Mouse (Mus musculus) embryonic facial prominence, embryonic 10.5 days (tissue): ENCODE results near the gene St5. TPM values are rescaled to one million over a fixed set of nuclear protein-coding genes. Genes with fewer than 3 reads are reported as not detected.

Experiments
- DNase-seq: peaks from one replicate; pipeline ENCODE4 v3.0.0-alpha.2; 2017; ENCODE audit warnings: low spot score
- H3K27ac ChIP-seq: fragments of 300-500 bp; sonication (generic); replicated peaks from 2 replicates; pipeline ENCODE4 v1.5.1; 2016; ENCODE audit warnings: mild to moderate bottlenecking
- H3K27me3 ChIP-seq: fragments of 300-500 bp; sonication (generic); replicated peaks from 2 replicates; pipeline ENCODE4 v1.6.1; 2016; ENCODE audit warnings: low read depth, mild to moderate bottlenecking; ENCODE audit not compliant: poor library complexity, severe bottlenecking
- H3K36me3 ChIP-seq: fragments of 300-500 bp; sonication (generic); replicated peaks from 2 replicates; pipeline ENCODE4 v1.6.1; 2016; ENCODE audit warnings: mild to moderate bottlenecking, moderate library complexity
- H3K4me1 ChIP-seq: fragments of 300-500 bp; sonication (generic); 2 replicates; pipeline ENCODE4 v1.6.1; 2016
- H3K4me3 ChIP-seq: fragments of 300-500 bp; sonication (generic); 2 replicates; pipeline ENCODE4 v1.5.1; 2016; ENCODE audit warnings: mild to moderate bottlenecking, moderate library complexity
- H3K9me3 ChIP-seq: fragments of 300-500 bp; sonication (generic); 2 replicates; pipeline ENCODE4 v1.6.1; 2016; ENCODE audit warnings: mild to moderate bottlenecking
- WGBS: fragments of 180-500 bp; shearing (Covaris S2); methylation state at CpG from one replicate; pipeline ENCODE4 v1.1.7; 2016; 5-methylcytosine and 5-hydroxymethylcytosine counted together
- polyA plus RNA-seq: library from polyadenylated mRNA; unstranded; fragments of >200 nt; fragmentation: Nextera tagmentation; extraction: Ambion mirVana; gene quantifications from 2 replicates; pipeline ENCODE4 v1.2.1, GENCODE M21; 2016

Gene St5
- polyA plus RNA-seq, 1 experiment from 2014 or later = 46.4 TPM

DNA sequence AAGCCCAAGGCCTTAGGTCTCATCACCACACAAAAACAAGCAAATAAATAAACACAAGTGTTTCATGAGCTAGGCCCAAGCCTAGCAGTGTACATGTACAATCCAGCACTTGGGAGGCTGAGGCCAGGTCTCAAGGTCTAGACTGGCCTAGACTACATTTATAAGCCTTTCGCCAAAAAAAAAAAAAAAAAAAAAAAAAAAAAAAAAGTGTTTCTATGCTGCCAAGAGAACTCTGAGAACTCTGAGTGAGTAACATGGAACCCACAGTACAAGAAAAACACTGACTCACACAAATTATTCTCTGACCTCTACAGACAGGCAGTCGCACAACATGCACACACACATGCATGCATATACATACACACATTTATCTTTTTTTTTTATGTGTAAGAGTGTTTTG is 75.6 kb downstream of the St5 start:
- no peak for DNase-seq

DNA sequence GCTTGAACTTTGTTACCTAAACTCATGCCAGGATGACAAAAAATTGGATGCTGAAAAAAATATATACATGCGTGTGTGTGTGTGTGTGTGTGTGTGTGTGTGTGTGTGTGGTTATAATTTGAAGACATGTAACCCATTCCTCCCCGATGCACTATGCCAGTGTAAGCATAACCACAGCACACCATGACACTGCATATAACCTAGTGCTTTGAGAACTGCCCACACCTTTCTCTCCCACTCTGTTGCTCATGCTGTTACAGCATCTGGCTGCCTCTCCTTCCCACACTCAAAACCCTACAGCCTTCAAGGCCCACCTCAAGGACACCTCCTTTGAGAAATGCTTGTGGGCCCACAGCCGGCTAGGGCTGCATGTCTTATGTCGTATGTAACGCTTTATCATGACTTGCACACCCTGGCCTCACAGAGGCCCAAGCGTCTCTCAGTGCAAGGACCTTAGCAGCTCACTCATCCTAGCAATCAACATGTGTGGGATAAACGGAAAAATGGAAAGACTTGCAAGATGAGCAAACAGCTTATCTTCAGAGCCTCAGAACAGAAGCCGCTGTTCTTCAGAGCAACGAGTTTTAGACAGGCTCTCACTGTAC is 81.1 kb downstream of the St5 start:
- Histone ChIP-seq H3K27me3 (no peaks in the 10 kb centered on the region), H3K4me3 (no peak overlapping the region), H3K4me1 (peaks cover 16% of the 10 kb centered on the region), H3K9me3 (no peaks in the 10 kb centered on the region), H3K36me3 (no peaks in the 10 kb centered on the region), H3K27ac (no peak overlapping the region)
- no peak for DNase-seq
- 91% methylated on average over 9 of the region's 9 CpGs for WGBS

More for the DNA sequence above, 75.6 kb downstream of the St5 start:
- H3K4me1 ChIP-seq = peaks cover 29% of the 10 kb centered on the region
- 91% methylated on average over 2 of the region's 2 CpGs for WGBS
- no peaks in the 10 kb centered on the region for H3K27me3 ChIP-seq
- H3K9me3 ChIP-seq = no peaks in the 10 kb centered on the region
- H3K27ac ChIP-seq = no peak overlapping the region
- no peaks in the 10 kb centered on the region for H3K36me3 ChIP-seq
- no peak overlapping the region for H3K4me3 ChIP-seq

DNA sequence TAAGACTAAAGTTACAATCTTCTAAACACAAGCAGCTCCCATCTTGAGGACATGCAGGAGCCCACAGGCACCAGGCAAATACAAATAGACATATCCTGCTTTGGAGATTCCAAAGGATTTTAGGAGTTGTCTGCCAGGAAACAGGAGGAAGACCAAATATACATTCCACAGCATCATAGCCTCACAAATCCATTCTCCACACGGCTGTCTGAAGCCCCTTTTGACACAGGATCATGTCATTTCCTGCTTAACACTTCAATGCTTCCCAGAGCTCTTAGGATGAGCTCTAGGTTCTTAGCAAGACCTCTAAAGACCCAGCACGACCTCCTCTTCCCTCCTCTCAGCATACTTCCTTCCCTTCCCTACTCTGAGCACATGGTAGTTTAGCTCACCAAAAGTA is 82.4 kb downstream of the St5 start:
- no peaks in the 10 kb centered on the region for H3K27me3 ChIP-seq
- 36% methylated on average over 2 of the region's 2 CpGs for WGBS
- no peak for DNase-seq

DNA sequence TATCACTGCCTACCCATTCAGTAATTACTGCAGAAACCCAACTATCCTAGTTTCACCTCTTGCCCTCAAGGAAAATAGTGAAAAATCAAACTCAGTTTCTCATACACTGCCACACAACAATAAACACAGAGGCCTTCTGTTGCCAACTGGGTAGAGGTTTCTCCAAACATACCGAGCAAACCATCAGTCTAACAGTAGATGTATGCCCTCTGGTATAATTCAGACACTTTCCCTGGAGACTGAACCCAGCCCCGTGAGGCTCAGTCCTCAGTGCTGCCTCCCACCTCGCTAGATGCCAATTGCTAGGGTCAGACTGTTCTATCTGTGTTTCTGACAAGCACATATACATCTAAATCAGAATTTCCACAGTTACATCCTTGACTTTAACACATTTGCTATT is 83.1 kb downstream of the St5 start:
- Histone ChIP-seq H3K4me3 (no peak overlapping the region), H3K4me1 (peaks cover 37% of the 10 kb centered on the region), H3K36me3 (no peaks in the 10 kb centered on the region), H3K27ac (no peak overlapping the region), H3K9me3 (no peaks in the 10 kb centered on the region), H3K27me3 (no peaks in the 10 kb centered on the region)
- 76% methylated on average over 3 of the region's 3 CpGs for WGBS
- DNase-seq = no peak

More for the DNA sequence above, 82.4 kb downstream of the St5 start:
- H3K27ac ChIP-seq = no peak overlapping the region
- peaks cover 30% of the 10 kb centered on the region for H3K4me1 ChIP-seq
- no peaks in the 10 kb centered on the region for H3K9me3 ChIP-seq
- no peak overlapping the region for H3K4me3 ChIP-seq
- H3K36me3 ChIP-seq = no peaks in the 10 kb centered on the region

DNA sequence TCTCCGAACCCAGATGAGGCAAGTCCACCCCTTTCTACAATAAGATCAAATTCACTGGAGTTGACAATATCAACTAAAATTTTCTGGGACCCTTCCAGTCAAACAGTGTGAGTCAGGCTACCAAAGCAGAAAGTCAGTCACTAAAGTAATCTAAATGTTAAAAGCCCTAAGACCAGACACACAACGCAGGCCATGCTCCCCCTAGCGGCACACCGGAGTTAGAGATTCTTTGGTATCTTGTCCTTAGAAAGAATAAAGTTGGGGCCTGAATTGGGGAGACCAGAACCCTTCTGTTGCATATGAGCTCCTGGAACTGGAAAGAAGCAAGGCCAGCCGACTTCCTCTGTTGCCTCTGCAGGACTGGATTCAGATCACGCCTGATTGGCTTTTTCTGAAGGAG is 84.7 kb downstream of the St5 start:
- H3K4me1 ChIP-seq = peaks cover 52% of the 10 kb centered on the region
- WGBS = 23% methylated on average over 6 of the region's 6 CpGs
- H3K36me3 ChIP-seq = no peaks in the 10 kb centered on the region
- no peak overlapping the region for H3K4me3 ChIP-seq
- peak; percentile 58 for DNase-seq
- H3K27me3 ChIP-seq = no peaks in the 10 kb centered on the region
- H3K27ac ChIP-seq = no peak overlapping the region
- H3K9me3 ChIP-seq = no peaks in the 10 kb centered on the region

DNA sequence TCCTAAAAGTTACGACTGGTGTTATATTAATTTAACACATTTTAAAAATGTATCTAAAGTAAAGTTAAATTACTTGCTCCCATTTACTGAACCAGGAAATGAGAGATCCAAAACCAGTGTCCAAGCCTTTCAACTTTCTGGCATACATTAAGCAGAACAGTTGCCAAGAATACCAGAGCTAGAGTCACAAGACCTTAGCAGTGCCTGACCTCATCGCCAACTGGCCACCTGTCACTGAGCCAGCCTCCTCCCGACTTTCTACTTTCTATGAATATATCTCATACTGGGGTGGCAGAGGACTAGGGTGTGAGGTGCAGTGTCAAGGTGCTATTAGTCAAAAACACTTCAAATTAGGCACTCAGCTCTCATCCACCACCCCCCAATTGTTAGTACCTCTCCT is 85.6 kb downstream of the St5 start:
- Histone ChIP-seq H3K4me1 (peaks cover 59% of the 10 kb centered on the region), H3K4me3 (no peak overlapping the region), H3K9me3 (no peaks in the 10 kb centered on the region), H3K36me3 (no peaks in the 10 kb centered on the region), H3K27me3 (no peaks in the 10 kb centered on the region), H3K27ac (no peak overlapping the region)
- WGBS = 81% methylated on average over 3 of the region's 3 CpGs
- no peak for DNase-seq

DNA sequence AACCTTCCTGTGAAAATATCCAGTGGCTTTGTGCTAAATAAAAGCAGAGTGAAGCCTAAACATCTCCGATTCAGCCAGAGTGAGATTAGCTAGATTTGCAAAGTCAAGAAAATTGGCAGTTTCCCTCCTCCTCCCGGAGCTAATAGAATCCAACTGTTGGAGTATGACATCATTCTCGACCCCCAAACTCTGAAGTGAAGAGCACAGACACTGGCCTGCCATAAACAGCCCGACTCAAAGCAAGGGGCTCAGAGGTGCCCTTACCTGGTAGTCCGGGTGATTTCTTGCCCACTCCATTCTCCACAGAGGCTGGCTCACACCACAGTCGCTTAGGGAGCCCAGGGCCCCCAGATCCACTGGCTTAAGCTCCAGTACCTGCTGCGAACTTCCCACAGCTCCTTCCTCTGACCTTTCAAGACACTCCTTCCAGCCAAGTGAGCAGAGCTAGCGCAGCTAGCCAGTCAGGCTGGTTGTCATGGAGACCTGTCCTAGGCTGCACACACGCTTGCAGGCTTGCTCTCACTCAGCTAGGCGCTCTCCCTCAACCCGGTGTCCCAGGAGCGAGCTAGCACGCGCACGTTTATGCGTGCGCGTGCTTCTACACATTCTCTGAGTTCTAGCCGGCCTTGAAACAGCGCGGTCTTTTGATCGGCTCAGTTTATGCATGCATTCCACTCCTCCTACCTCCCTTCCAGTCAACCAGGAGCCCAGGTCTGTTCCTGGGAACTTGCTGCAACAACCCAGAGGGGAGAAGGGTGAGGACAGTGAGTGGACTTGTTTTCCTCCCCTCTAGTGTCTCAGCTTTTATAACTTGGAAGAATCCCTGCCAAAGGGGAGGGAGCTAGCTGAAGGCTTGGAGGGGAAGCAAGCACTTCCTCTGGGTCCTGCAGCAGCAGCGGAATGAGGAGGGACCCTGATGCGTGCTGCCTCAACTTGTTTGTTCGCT is 87.1 kb downstream of the St5 start:
- Histone ChIP-seq H3K4me1 (peaks cover 70% of the 10 kb centered on the region), H3K4me3 (peak overlapping the region; percentile 55)

DNA sequence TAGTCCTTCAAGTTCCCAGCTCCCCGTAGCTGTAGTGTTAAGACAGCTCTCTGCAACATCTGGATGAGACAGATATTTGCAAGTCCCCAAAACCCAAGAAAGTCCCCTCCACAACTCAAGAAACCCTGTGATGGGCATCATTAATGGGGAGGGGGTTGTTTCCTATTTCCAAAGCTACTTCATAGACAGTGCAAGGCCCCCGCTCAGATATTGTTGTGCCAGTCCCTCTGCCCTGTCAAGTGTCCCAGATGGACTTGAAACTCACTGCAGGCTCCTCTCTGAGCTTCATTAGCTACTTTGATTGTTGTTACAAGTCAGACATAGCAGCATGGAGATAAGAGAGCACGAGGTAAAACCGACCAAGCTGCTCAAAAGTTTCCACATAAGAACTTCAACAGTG is 87.8 kb downstream of the St5 start:
- WGBS = 27% methylated on average over 4 of the region's 4 CpGs
- H3K27ac ChIP-seq = peak overlapping the region; percentile 87
- no peaks in the 10 kb centered on the region for H3K27me3 ChIP-seq
- no peak for DNase-seq
- no peaks in the 10 kb centered on the region for H3K9me3 ChIP-seq
- H3K36me3 ChIP-seq = no peaks in the 10 kb centered on the region
- peak overlapping the region; percentile 55 for H3K4me3 ChIP-seq
- H3K4me1 ChIP-seq = peaks cover 69% of the 10 kb centered on the region

More for the DNA sequence above, 87.1 kb downstream of the St5 start:
- 3% methylated on average over 25 of the region's 25 CpGs for WGBS
- H3K27ac ChIP-seq = peak overlapping the region; percentile 87
- no peaks in the 10 kb centered on the region for H3K36me3 ChIP-seq
- H3K9me3 ChIP-seq = no peaks in the 10 kb centered on the region
- no peaks in the 10 kb centered on the region for H3K27me3 ChIP-seq
- peak; percentile 92 for DNase-seq

DNA sequence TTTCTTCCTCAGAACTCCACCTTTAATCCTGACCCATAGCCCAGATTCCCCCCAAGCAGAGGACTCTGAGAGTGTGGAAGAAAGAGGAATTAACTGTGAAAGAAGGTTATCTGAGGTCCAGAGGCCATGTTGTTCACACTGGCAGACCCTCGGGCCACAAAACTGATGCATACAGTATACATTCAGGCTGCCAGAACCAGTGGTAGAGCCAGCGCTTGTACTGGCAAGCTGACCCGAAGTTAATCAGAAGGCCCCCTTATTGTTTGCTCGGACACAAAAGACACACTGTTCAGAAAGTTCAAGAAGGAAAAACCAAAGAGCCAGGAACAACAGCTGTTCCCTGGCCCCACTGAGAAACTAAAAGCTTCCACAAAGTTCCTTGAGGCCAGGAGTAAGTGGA is 88.5 kb downstream of the St5 start:
- H3K9me3 ChIP-seq = no peaks in the 10 kb centered on the region
- peak overlapping the region; percentile 55 for H3K4me3 ChIP-seq
- WGBS = 21% methylated on average over 4 of the region's 4 CpGs
- DNase-seq = no peak
- no peaks in the 10 kb centered on the region for H3K36me3 ChIP-seq
- peaks cover 76% of the 10 kb centered on the region for H3K4me1 ChIP-seq
- H3K27me3 ChIP-seq = no peaks in the 10 kb centered on the region
- H3K27ac ChIP-seq = peak overlapping the region; percentile 87

DNA sequence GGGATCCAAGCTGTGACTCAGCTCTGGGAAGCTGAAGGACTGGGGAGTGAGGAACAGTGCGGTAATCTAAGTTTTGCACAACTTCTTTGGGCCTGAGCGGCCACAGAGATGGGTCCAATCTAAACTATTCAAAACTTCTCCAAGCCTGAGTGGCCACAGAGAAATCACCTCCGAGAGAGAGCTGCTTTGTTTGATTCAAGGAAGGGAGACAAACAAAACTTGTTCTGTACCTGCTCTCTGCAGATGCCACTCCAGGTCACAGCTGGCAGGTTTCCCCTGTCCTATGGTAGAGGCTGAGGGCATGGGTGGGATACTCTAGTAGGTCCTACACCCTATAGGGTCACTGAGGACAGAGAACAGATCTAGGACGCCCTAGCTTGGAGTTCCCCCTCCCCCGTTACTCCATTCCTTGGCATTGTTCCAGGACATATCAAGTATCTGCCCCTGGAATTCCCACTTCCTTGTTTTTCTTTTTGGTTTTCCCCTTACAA is 89.8 kb downstream of the St5 start:
- no peaks in the 10 kb centered on the region for H3K9me3 ChIP-seq
- H3K27ac ChIP-seq = peak overlapping the region; percentile 74
- WGBS = 53% methylated on average over 5 of the region's 5 CpGs
- H3K4me1 ChIP-seq = peaks cover 84% of the 10 kb centered on the region
- peak; percentile 30 for DNase-seq
- no peak overlapping the region for H3K4me3 ChIP-seq
- H3K27me3 ChIP-seq = no peaks in the 10 kb centered on the region
- H3K36me3 ChIP-seq = no peaks in the 10 kb centered on the region

DNA sequence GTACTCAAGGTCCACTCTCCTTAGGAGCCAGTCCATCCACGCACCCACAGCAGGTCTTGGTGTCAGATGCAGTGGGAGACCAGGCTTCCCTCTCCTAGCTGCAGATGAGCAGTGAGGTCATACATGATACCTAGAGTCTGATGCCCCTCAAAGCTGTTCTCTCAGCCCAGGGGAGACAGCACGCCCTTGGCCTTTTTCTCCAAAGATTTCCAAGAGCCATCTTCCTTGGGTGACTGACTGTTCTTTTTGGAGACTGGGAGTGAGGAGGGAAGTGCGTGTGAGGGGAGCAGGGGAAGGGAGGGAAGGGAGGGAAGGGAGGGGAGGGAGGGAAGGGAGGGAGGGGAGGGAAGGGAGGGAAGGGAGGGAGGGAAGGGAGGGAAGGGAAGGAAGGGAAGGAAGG is 90.4 kb downstream of the St5 start:
- H3K4me1 ChIP-seq = peaks cover 86% of the 10 kb centered on the region
- no peak overlapping the region for H3K4me3 ChIP-seq
- WGBS = 72% methylated on average over 3 of the region's 3 CpGs
- no peak for DNase-seq
- peak overlapping the region; percentile 74 for H3K27ac ChIP-seq
- H3K36me3 ChIP-seq = no peaks in the 10 kb centered on the region
- H3K27me3 ChIP-seq = no peaks in the 10 kb centered on the region
- no peaks in the 10 kb centered on the region for H3K9me3 ChIP-seq

DNA sequence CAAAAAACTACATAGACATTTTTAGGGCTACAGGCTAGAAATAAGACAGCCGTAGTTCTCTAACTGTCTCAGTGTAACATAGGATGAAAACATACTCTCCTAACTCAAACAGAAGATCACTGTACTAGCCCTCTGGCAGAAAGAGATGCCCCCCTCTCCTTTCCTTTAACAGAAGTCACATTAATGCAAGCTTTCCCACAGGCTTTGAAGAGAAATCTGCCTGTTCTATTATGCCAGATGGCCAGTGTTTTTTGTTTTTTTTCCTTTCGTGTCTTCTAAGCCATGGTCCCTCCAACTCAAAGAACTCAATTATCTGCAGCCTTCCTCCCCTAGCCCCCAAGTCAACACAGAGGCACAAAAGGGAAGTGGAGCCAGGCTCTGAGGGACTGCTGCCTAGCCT is 90.9 kb downstream of the St5 start:
- H3K4me1 ChIP-seq = peaks cover 83% of the 10 kb centered on the region
- 30% methylated on average over 2 of the region's 2 CpGs for WGBS

DNA sequence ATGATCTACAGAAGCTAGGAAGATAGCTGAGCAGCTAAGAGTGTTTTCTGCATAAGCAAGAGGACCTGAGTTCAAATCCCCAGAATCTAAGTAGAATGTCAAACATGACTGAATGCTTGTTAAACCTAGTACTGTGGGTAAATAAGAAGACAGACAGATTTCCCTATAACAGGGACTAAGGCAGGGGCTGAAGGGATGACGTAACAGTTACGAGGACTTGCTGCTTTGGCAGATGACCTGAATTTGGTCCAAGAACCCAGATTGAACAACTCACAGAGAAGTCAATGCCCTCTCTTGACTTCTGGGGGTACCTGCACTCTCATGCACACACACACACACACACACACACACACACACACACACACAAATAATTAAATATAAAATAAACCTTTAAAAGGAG is 93.1 kb downstream of the St5 start:
- Histone ChIP-seq H3K4me3 (no peak overlapping the region), H3K9me3 (no peaks in the 10 kb centered on the region), H3K27ac (no peak overlapping the region), H3K36me3 (no peaks in the 10 kb centered on the region), H3K27me3 (no peaks in the 10 kb centered on the region), H3K4me1 (peaks cover 70% of the 10 kb centered on the region)
- DNase-seq = no peak
- 89% methylated on average over 2 of the region's 2 CpGs for WGBS

More for the DNA sequence above, 90.9 kb downstream of the St5 start:
- Histone ChIP-seq H3K27me3 (no peaks in the 10 kb centered on the region), H3K36me3 (no peaks in the 10 kb centered on the region), H3K4me3 (no peak overlapping the region), H3K27ac (peak overlapping the region; percentile 74), H3K9me3 (no peaks in the 10 kb centered on the region)
- no peak for DNase-seq
